In the genomic region with DNA sequence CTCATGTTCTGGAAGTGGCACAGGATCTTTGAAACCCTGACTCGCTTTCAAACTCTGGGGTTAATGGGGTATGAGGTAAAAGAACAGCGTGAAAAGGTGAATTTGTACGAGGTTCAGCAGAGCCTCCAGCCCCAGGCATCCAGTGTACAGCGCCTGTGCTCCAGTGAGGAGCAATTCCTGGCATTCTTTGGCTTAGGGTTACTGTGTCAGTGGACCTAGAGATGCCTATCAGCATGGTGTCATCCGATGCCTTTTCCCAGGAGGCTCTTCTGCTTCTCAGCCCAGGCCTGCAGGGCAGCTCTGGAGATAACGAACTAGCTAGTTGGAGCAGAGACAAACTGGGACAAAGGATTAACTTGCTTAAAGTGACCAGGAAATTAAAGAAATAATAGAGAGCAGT, we compare ENCODE assay signal across 12 mouse cellular contexts.
DNase-seq lines count a peak whose midpoint lies in the region; ATAC-seq and TF ChIP-seq lines count a peak whose summit lies in the region.
"Had no signal": no experiment of that assay in that cellular context is flagged by ENCODE, and none has a peak within 500 bp of the region (broad histone marks: within the 10 kb centered on the region; RNA-seq: fewer than 3 reads in every experiment).

No protein-coding gene starts in this region.

- H3K4me1 ChIP-seq in lung, embryonic 14.5 days (ENCODE audit: insufficient read depth): no peaks in the 10 kb centered on the region
- peaks cover 29% of the 10 kb centered on the region for H3K4me1 ChIP-seq in embryonic facial prominence, embryonic 10.5 days
- 0 out of 2 replicates have a peak, but pooled peaks cover 4% of the 10 kb centered on the region for H3K4me1 ChIP-seq in stomach, postnatal 0 days (replicated peaks; ENCODE audit: control insufficient read depth, insufficient read depth)

- peak; percentile 86 for DNase-seq in heart, adult 11 months
- no peak for DNase-seq in heart, adult 18-20 months
- DNase-seq in lung, embryonic 14.5 days: no peak
- no peak for DNase-seq in lung, postnatal 14 days
- DNase-seq in embryonic facial prominence, embryonic 10.5 days (ENCODE audit: low spot score): peak; percentile 55
- no peak for DNase-seq in stomach, postnatal 0 days (ENCODE audit: low spot score)
- no peak for DNase-seq in left cerebral cortex, postnatal 36 days (ENCODE audit: low spot score in 2 of 2)
- no peak for DNase-seq in frontal cortex, postnatal 25 days (ENCODE audit: low spot score in 2 of 2)
- DNase-seq: adrenal gland, postnatal 10 days had no signal

- H3K9me3 ChIP-seq in lung, embryonic 14.5 days (ENCODE audit: low read depth, low read length): no peaks in the 10 kb centered on the region
- H3K9me3 ChIP-seq in embryonic facial prominence, embryonic 10.5 days: no peaks in the 10 kb centered on the region
- no peaks in the 10 kb centered on the region for H3K9me3 ChIP-seq in stomach, postnatal 0 days (ENCODE audit: control insufficient read depth, low read length)
- H3K9me3 ChIP-seq: lung, embryonic 15.5 days; midbrain, embryonic 12.5 days had no signal

- H3K4me3 ChIP-seq in lung, embryonic 14.5 days (ENCODE audit: low read depth, low read length): no peak overlapping the region
- no peak overlapping the region for H3K4me3 ChIP-seq in embryonic facial prominence, embryonic 10.5 days
- no peak overlapping the region for H3K4me3 ChIP-seq in stomach, postnatal 0 days (ENCODE audit: low read depth, low read length)
- H3K4me3 ChIP-seq: lung, embryonic 15.5 days; midbrain, embryonic 12.5 days had no signal

- H3K4me2 ChIP-seq in lung, embryonic 14.5 days: no peak overlapping the region
- no peak overlapping the region for H3K4me2 ChIP-seq in stomach, postnatal 0 days (replicated peaks; ENCODE audit: low read depth)
- H3K4me2 ChIP-seq: lung, embryonic 15.5 days; midbrain, embryonic 12.5 days had no signal

- H3K27me3 ChIP-seq in lung, embryonic 14.5 days (ENCODE audit: insufficient read depth, low read length): no peaks in the 10 kb centered on the region
- no peaks in the 10 kb centered on the region for H3K27me3 ChIP-seq in embryonic facial prominence, embryonic 10.5 days (replicated peaks; ENCODE audit: low read depth, poor library complexity, severe bottlenecking)
- no peaks in the 10 kb centered on the region for H3K27me3 ChIP-seq in stomach, postnatal 0 days (ENCODE audit: control insufficient read depth, insufficient read depth, low read length)
- H3K27me3 ChIP-seq: lung, embryonic 15.5 days; midbrain, embryonic 12.5 days had no signal

- no peak for TF ChIP-seq EP300 in stomach, postnatal 0 days (optimal IDR thresholded peaks at IDR 0.05)

- intact Hi-C loops in left cerebral cortex, postnatal 36 days (cut with DNase I): no loop called here

- H3K27ac ChIP-seq in lung, embryonic 14.5 days (ENCODE audit: low read depth): no peak overlapping the region
- H3K27ac ChIP-seq in embryonic facial prominence, embryonic 10.5 days (replicated peaks): peak overlapping the region; percentile 67
- peak overlapping the region; percentile 8; the same call in 1 of the 2 replicates for H3K27ac ChIP-seq in stomach, postnatal 0 days (replicated peaks)
- H3K27ac ChIP-seq: lung, embryonic 15.5 days; midbrain, embryonic 12.5 days had no signal

- no peak for TF ChIP-seq CTCF in lung, embryonic 14.5 days (IDR thresholded peaks at IDR 0.05; ENCODE audit: low read depth)
- no peak for TF ChIP-seq CTCF in stomach, postnatal 0 days (IDR thresholded peaks at IDR 0.05; ENCODE audit: low read depth)

- WGBS in lung, embryonic 14.5 days: 25% methylated on average over 6 of the region's 6 CpGs
- 16% methylated on average over 6 of the region's 6 CpGs for WGBS in embryonic facial prominence, embryonic 10.5 days
- 45% methylated on average over 6 of the region's 6 CpGs for WGBS in stomach, postnatal 0 days

- no peaks in the 10 kb centered on the region for H3K36me3 ChIP-seq in lung, embryonic 14.5 days (ENCODE audit: insufficient read depth)
- H3K36me3 ChIP-seq in embryonic facial prominence, embryonic 10.5 days (replicated peaks): no peaks in the 10 kb centered on the region
- no peaks in the 10 kb centered on the region for H3K36me3 ChIP-seq in stomach, postnatal 0 days (ENCODE audit: control insufficient read depth, insufficient read depth, low read length)
- H3K36me3 ChIP-seq: lung, embryonic 15.5 days; midbrain, embryonic 12.5 days had no signal

- no peak overlapping the region for H3K9ac ChIP-seq in lung, embryonic 14.5 days
- no peak overlapping the region for H3K9ac ChIP-seq in stomach, postnatal 0 days (ENCODE audit: low read length)
- H3K9ac ChIP-seq: lung, embryonic 15.5 days; midbrain, embryonic 12.5 days had no signal

- ATAC-seq in lung, embryonic 14.5 days (ENCODE audit: insufficient read depth): 0 out of 2 replicates have a peak, but pooled peaks have one; percentile 31
- ATAC-seq in stomach, postnatal 0 days (ENCODE audit: low FRiP score, low TSS enrichment): no peak
- ATAC-seq: hindbrain, embryonic 16.5 days had no signal

Comparison
In these comparisons a context has a peak if more than half of its experiments do, and no peak if none do; other contexts are left out.
1. DNase-seq: peak in heart, adult 11 months (single experiment) and embryonic facial prominence, embryonic 10.5 days (single experiment); none in heart, adult 18-20 months (0 of 2), lung, embryonic 14.5 days (single experiment), lung, postnatal 14 days (single experiment), stomach, postnatal 0 days (single experiment), left cerebral cortex, postnatal 36 days (0 of 2) and frontal cortex, postnatal 25 days (0 of 2).